Mouse (Mus musculus) MEL (cell line): ENCODE results near the gene Myof. TPM values are rescaled to one million over a fixed set of nuclear protein-coding genes. Genes with fewer than 3 reads are reported as not detected.

Source experiments
- DNase-seq: peaks from one replicate; pipeline ENCODE4 v3.0.0; 2011; ENCODE audit warnings: low read depth, low spot score
- H3K27ac ChIP-seq: 2 replicates; pipeline ENCODE4 v1.5.1; 2012; ENCODE audit warnings: low read depth, mild to moderate bottlenecking, control low read depth, low read length, moderate library complexity; ENCODE audit not compliant: control insufficient read depth
- H3K27me3 ChIP-seq, 2 experiments: fragments of 150-350 bp in 1 of 2; sonication (generic) in 1 of 2; 2 replicates each; pipeline ENCODE4 v1.6.1; 2012; ENCODE audit warnings: low read length in 2 of 2, mild to moderate bottlenecking in 2 of 2, improper control_type of control experiment in 1 of 2, moderate library complexity in 1 of 2; ENCODE audit not compliant: insufficient read depth in 2 of 2, control insufficient read depth in 1 of 2
- H3K36me3 ChIP-seq, 2 experiments: 2 replicates each; pipeline ENCODE4 v1.6.1; 2012 to 2014; ENCODE audit warnings: low read length in 2 of 2, improper control_type of control experiment in 1 of 2, inconsistent platforms in 1 of 2, mild to moderate bottlenecking in 1 of 2; ENCODE audit not compliant: insufficient read depth in 2 of 2, control insufficient read depth in 1 of 2
- H3K4me1 ChIP-seq, 2 experiments: fragments of 150-350 bp in 1 of 2; sonication (generic) in 1 of 2; 2 replicates each; pipeline ENCODE4 v1.6.1; 2012; ENCODE audit warnings: low read length in 2 of 2, improper control_type of control experiment in 1 of 2, mild to moderate bottlenecking in 1 of 2; ENCODE audit not compliant: insufficient read depth in 2 of 2, control insufficient read depth in 1 of 2
- H3K4me3 ChIP-seq, 2 experiments: fragments of 150-350 bp in 1 of 2; sonication (generic) in 1 of 2; 2 replicates each; pipeline ENCODE4 v1.5.1; 2012; ENCODE audit warnings: low read depth in 2 of 2, low read length in 2 of 2, mild to moderate bottlenecking in 2 of 2, moderate library complexity in 2 of 2, control low read depth in 1 of 2, improper control_type of control experiment in 1 of 2; ENCODE audit not compliant: control insufficient read depth in 1 of 2, insufficient read depth in 1 of 2
- H3K79me2 ChIP-seq: 2 replicates; pipeline ENCODE4 v1.6.1; 2012; ENCODE audit warnings: mild to moderate bottlenecking, low read length, moderate library complexity; ENCODE audit not compliant: control insufficient read depth, poor library complexity, insufficient read depth
- H3K9ac ChIP-seq: 2 replicates; pipeline ENCODE4 v1.6.1; 2012; ENCODE audit warnings: low read depth, mild to moderate bottlenecking, control low read depth, low read length, moderate library complexity; ENCODE audit not compliant: control insufficient read depth, poor library complexity, severe bottlenecking
- H3K9me3 ChIP-seq: fragments of 150-350 bp; sonication (generic); replicated peaks from 2 replicates; pipeline ENCODE4 v1.6.1; 2012; ENCODE audit warnings: mild to moderate bottlenecking, low read length, improper control_type of control experiment, moderate library complexity; ENCODE audit not compliant: insufficient read depth
- CHD1 ChIP-seq: IDR thresholded peaks from 2 replicates; pipeline ENCODE4 v1.6.1; 2012; ENCODE audit warnings: low read depth, mild to moderate bottlenecking, inconsistent platforms, low read length, improper control_type of control experiment
- CHD2 ChIP-seq: IDR thresholded peaks from 2 replicates; pipeline ENCODE4 v1.6.1; 2011; ENCODE audit warnings: low read length, improper control_type of control experiment
- EP300 ChIP-seq, 2 experiments: IDR thresholded peaks; 2 replicates each; pipeline ENCODE4 v1.6.1; 2011; ENCODE audit warnings: improper control_type of control experiment in 2 of 2, low read length in 2 of 2, low read depth in 1 of 2, mild to moderate bottlenecking in 1 of 2
- GABPA ChIP-seq: IDR thresholded peaks from 2 replicates; pipeline ENCODE4 v1.6.1; 2012; ENCODE audit warnings: low read depth, mild to moderate bottlenecking, inconsistent platforms, low read length, improper control_type of control experiment, moderate library complexity
- GATA1 ChIP-seq: IDR thresholded peaks from 2 replicates; pipeline ENCODE4 v1.6.1; 2011; ENCODE audit warnings: low read depth, low read length, improper control_type of control experiment
- HCFC1 ChIP-seq: IDR thresholded peaks from 2 replicates; pipeline ENCODE4 v1.6.1; 2012; ENCODE audit warnings: low read depth, mild to moderate bottlenecking, inconsistent platforms, low read length, improper control_type of control experiment, moderate library complexity
- JUND ChIP-seq: IDR thresholded peaks from 2 replicates; pipeline ENCODE4 v1.6.1; 2011; ENCODE audit warnings: low read depth, mild to moderate bottlenecking, improper control_type of control experiment, low read length
- KAT2A ChIP-seq: conservative IDR thresholded peaks from 2 replicates; pipeline ENCODE4 v1.6.1; 2012; ENCODE audit warnings: low read depth, low read length, improper control_type of control experiment, inconsistent platforms
- MXI1 ChIP-seq: IDR thresholded peaks from 2 replicates; pipeline ENCODE4 v1.6.1; 2011; ENCODE audit warnings: mild to moderate bottlenecking, low read depth, low read length, improper control_type of control experiment
- MYB ChIP-seq: IDR thresholded peaks from 2 replicates; pipeline ENCODE4 v1.6.1; 2011; ENCODE audit warnings: mild to moderate bottlenecking, low read depth, low read length, improper control_type of control experiment
- MYC ChIP-seq: IDR thresholded peaks from 2 replicates; pipeline ENCODE4 v1.6.1; 2011; ENCODE audit warnings: low read depth, mild to moderate bottlenecking, low read length, improper control_type of control experiment, moderate library complexity
- NELFE ChIP-seq: IDR thresholded peaks from 2 replicates; pipeline ENCODE4 v1.6.1; 2011; ENCODE audit warnings: low read depth, low read length, improper control_type of control experiment
- NRF1 ChIP-seq: IDR thresholded peaks from 2 replicates; pipeline ENCODE4 v1.6.1; 2014; ENCODE audit warnings: low read depth, mild to moderate bottlenecking, inconsistent platforms, low read length, improper control_type of control experiment, moderate library complexity; ENCODE audit not compliant: poor library complexity, insufficient read depth, severe bottlenecking
- POLR2AphosphoS5 ChIP-seq: IDR thresholded peaks from 2 replicates; pipeline ENCODE4 v1.6.1; 2012; ENCODE audit warnings: low read depth, borderline replicate concordance, mild to moderate bottlenecking, inconsistent platforms, low read length, moderate library complexity, mixed read lengths
- SMC3 ChIP-seq: IDR thresholded peaks from 2 replicates; pipeline ENCODE4 v1.6.1; 2011; ENCODE audit warnings: low read depth, low read length, improper control_type of control experiment
- UBTF ChIP-seq: IDR thresholded peaks from 2 replicates; pipeline ENCODE4 v1.6.1; 2012; ENCODE audit warnings: low read depth, mild to moderate bottlenecking, inconsistent platforms, low read length, improper control_type of control experiment, moderate library complexity, borderline replicate concordance; ENCODE audit not compliant: insufficient read depth
- USF2 ChIP-seq, 2 experiments: IDR thresholded peaks; 2 replicates each; pipeline ENCODE4 v1.6.1; 2011 to 2012; ENCODE audit warnings: improper control_type of control experiment in 2 of 2, low read length in 2 of 2, borderline replicate concordance in 1 of 2, inconsistent platforms in 1 of 2, low read depth in 1 of 2, mild to moderate bottlenecking in 1 of 2; ENCODE audit not compliant: insufficient read depth in 1 of 2
- polyA plus RNA-seq, 2 experiments: library from polyadenylated mRNA; stranded (reverse) in 1 of 2; unstranded in 1 of 2; fragments of >175 nt in 1 of 2; fragments of >200 nt in 1 of 2; gene quantifications; 2 replicates each; pipeline versions ENCODE4 v1.2.1 to v1.2.4; 2012; ENCODE audit warnings: low replicate concordance in 2 of 2, low read depth in 1 of 2; ENCODE audit not compliant: insufficient read length in 2 of 2, insufficient read depth in 1 of 2, missing spikeins in 1 of 2
- total RNA-seq: library from RNA; depleted of rRNA; stranded (reverse); fragments of 300-350 nt; gene quantifications from 2 replicates; pipeline ENCODE4 v1.2.3, GENCODE M21; 2012

The Myof gene
- total and polyA plus RNA-seq, 3 experiments: 0.04 TPM; not detected in 2

DNA sequence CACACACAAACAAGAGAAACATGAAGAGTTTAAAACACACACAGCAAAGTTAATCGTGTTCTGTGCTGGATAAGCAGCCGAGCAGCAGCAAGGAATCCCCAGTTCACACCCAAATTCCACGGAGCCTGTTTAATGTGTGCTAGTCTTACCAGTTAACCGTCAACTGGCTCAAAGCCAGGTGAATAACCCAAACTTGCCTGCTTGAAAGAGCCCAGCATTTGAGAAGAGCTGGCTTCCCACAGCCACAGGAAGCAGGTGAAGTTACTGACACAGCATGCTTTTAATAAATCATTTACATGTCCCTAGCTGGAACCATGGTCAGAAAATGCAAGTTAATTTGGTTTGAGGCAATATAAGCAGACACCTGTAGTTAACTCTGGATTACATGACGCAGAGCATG, 73.4 kb downstream of the Myof start:
- Histone ChIP-seq H3K4me3 (no peak overlapping the region), H3K27ac (no peak overlapping the region), H3K9me3 (no peaks in the 10 kb centered on the region), H3K79me2 (no peaks in the 10 kb centered on the region), H3K4me1 (no peaks in the 10 kb centered on the region), H3K27me3 (no peaks in the 10 kb centered on the region; a peak in 2 of 4 replicates), H3K36me3 (no peaks in the 10 kb centered on the region), H3K9ac (no peak overlapping the region)
- TF ChIP-seq CHD2 (no peak), POLR2AphosphoS5 (no peak), SMC3 (no peak), HCFC1 (no peak), MYC (no peak), JUND (no peak), KAT2A (no peak), CHD1 (no peak), EP300 (IDR thresholded peaks at IDR 0.05; ENCODE audit: low read depth in 1 of 2, low read length in 2 of 2) (no peak), USF2 (IDR thresholded peaks at IDR 0.05; ENCODE audit: borderline replicate concordance in 1 of 2, insufficient read depth in 1 of 2, low read depth in 1 of 2, low read length in 2 of 2) (no peak), MXI1 (no peak), GATA1 (no peak), MYB (no peak), UBTF (no peak), NELFE (no peak), NRF1 (no peak)
- DNase-seq: no peak

DNA sequence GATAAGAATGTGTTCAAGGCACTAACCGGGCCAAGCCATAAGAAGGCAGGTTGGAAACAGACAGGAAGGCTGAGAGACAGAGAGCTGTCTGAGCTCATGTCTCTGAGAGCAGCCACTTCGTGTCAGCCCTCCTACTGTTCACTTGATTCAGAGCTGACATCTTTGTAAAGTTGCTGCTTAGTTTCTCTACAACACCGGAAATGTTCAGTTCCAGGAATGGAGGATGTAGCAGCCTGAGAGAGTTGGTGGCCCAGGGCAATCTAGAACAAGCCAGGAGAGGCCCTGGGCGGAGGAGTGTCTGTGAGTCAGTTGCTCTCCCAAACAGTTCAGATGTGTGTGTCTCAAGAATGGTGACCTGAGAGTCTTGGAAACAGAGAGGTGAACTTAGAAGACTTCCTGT, 77.5 kb downstream of the Myof start:
- H3K79me2 ChIP-seq: no peaks in the 10 kb centered on the region
- no peak overlapping the region for H3K4me3 ChIP-seq
- no peak for DNase-seq
- TF ChIP-seq GABPA: no peak
- H3K27ac ChIP-seq: no peak overlapping the region
- peaks cover 0 to 9% of the 10 kb centered on the region in 2 experiments; a peak in 2 of 4 replicates for H3K4me1 ChIP-seq
- no peaks in the 10 kb centered on the region; a peak in 1 of 4 replicates for H3K27me3 ChIP-seq
- peaks cover 0 to 7% of the 10 kb centered on the region in 2 experiments; a peak in 1 of 4 replicates for H3K36me3 ChIP-seq
- no peak overlapping the region for H3K9ac ChIP-seq
- no peaks in the 10 kb centered on the region for H3K9me3 ChIP-seq
